Mouse (Mus musculus): ENCODE results near the gene Myl7.

DNA sequence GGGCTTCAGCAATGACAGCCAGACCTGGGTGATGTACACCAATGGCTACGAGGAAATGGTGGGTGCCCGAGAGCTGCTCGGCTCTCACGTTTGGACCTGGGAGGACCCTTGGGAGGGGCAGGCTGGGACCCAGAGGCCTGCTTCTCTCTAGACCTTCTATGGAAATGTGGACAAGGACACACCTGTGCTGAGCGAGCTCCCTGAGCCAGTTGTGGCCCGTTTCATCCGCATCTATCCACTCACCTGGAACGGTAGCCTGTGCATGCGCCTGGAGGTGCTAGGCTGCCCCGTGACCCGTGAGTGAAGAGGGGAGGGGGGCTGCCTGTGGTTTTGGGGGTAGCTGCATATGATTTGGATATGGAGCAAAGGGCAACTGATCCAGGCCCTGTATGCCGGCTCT lies 30.3 kb downstream of the Myl7 start:
- no peak for TF ChIP-seq CTCF (IDR thresholded peaks at IDR 0.05; ENCODE audit: low read depth, low read length)
- TF ChIP-seq POLR2A (IDR thresholded peaks at IDR 0.05; ENCODE audit: extremely low read depth, insufficient read depth, low read length) = no peak
